Comparison of ENCODE assay signal across 8 mouse cellular contexts in genomic region chr7:3292791-3293190, GRCm38 (mm10). TPM values are rescaled to one million over a fixed set of nuclear protein-coding genes. Genes with fewer than 3 reads are reported as not detected.
DNase-seq lines count a peak whose midpoint lies in the region; ATAC-seq lines count a peak whose summit lies in the region.

No protein-coding gene starts in this region.

- intact Hi-C loops in left cerebral cortex, postnatal 4 days (cut with DNase I), result loop anchor here (10.0 kb wide), 1 partner anchor 68 kb away; no protein-coding TSS in a partner anchor

- WGBS in intestine, embryonic 16.5 days, result 0% methylated on average over 13 of the region's 14 CpGs
- 2% methylated on average over 14 of the region's 14 CpGs for WGBS in neural tube, embryonic 13.5 days

- peak overlapping the region; percentile 64 for H3K9ac ChIP-seq in intestine, embryonic 16.5 days (ENCODE audit: low read depth, low read length)
- H3K9ac ChIP-seq in neural tube, embryonic 13.5 days, result peak overlapping the region; percentile 61

- peaks cover 16% of the 10 kb centered on the region for H3K36me3 ChIP-seq in intestine, embryonic 16.5 days (ENCODE audit: control insufficient read depth, insufficient read depth, low read length)
- H3K36me3 ChIP-seq in neural tube, embryonic 13.5 days, result peaks cover 42% of the 10 kb centered on the region

- peak overlapping the region; percentile 69 for H3K4me2 ChIP-seq in intestine, embryonic 16.5 days (ENCODE audit: low read depth, low read length)
- H3K4me2 ChIP-seq in neural tube, embryonic 13.5 days, result peak overlapping the region; percentile 72

- peaks cover 31% of the 10 kb centered on the region for H3K4me1 ChIP-seq in intestine, embryonic 16.5 days (ENCODE audit: control insufficient read depth, insufficient read depth, low read length)
- H3K4me1 ChIP-seq in neural tube, embryonic 13.5 days (replicated peaks), result peaks cover 46% of the 10 kb centered on the region

- peak overlapping the region; percentile 54 for H3K4me3 ChIP-seq in intestine, embryonic 16.5 days (ENCODE audit: low read length)
- peak overlapping the region; percentile 57 for H3K4me3 ChIP-seq in neural tube, embryonic 13.5 days

- peak overlapping the region; percentile 81 for H3K27ac ChIP-seq in intestine, embryonic 16.5 days (ENCODE audit: low read length)
- H3K27ac ChIP-seq in neural tube, embryonic 13.5 days (replicated peaks), result no peak overlapping the region

- no peaks in the 10 kb centered on the region for H3K9me3 ChIP-seq in intestine, embryonic 16.5 days (ENCODE audit: control insufficient read depth, low read length)
- H3K9me3 ChIP-seq in neural tube, embryonic 13.5 days, result no peaks in the 10 kb centered on the region

- ATAC-seq in intestine, embryonic 16.5 days, result peak; percentile 87
- ATAC-seq in neural tube, embryonic 13.5 days (ENCODE audit: low read depth), result no peak

- DNase-seq in left cerebral cortex, postnatal 4 days, result peak; percentile 50
- no peak for DNase-seq in left cerebral cortex, adult 11 months (ENCODE audit: low spot score)
- DNase-seq in cerebellum, postnatal 25 days, result peak; percentile 23 to 49
- DNase-seq in gastrocnemius, postnatal 4 days (ENCODE audit: low spot score in 2 of 2), result peak; percentile 68 to 87
- peak; percentile 98 to 99 for DNase-seq in lung, adult 18-20 months
- DNase-seq in urinary bladder, adult 2 months (ENCODE audit: low spot score), result peak; percentile 83

- no peaks in the 10 kb centered on the region for H3K27me3 ChIP-seq in intestine, embryonic 16.5 days (replicated peaks; ENCODE audit: control insufficient read depth, insufficient read depth, low read length)
- no peaks in the 10 kb centered on the region for H3K27me3 ChIP-seq in neural tube, embryonic 13.5 days

RNA-seq across cellular contexts. Expression of gene Prkcg, which starts 3.8 kb away (rescaled TPM):
- total RNA-seq in left cerebral cortex, postnatal 4 days (2021), result 100 to 1,000 TPM in 1 of 2 experiments, 10 to 100 TPM in 1; 88.7 to 100 TPM
- 1 to 10 TPM; 2.5 to 4.6 TPM for total RNA-seq in gastrocnemius, postnatal 4 days (2021)
- 0.16 and 0.28 TPM in 2 replicates for polyA plus RNA-seq in intestine, embryonic 16.5 days (2015; fragmentation: Nextera tagmentation; extraction: Ambion mirVana)
- 0.64 and 0.76 TPM in 2 replicates for polyA plus RNA-seq in neural tube, embryonic 13.5 days (2015; fragmentation: Nextera tagmentation; extraction: Ambion mirVana)
- 1.6 and 2.4 TPM in 2 replicates for polyA plus RNA-seq in urinary bladder, adult 2 months (2012; rRNA removed)

RNA-seq across cellular contexts. Expression of gene Myadm, which starts 3.9 kb away (rescaled TPM):
- total RNA-seq in left cerebral cortex, postnatal 4 days (2021), result 10 to 100 TPM; 34.6 to 35.9 TPM
- 100 to 1,000 TPM; 195 to 196 TPM for total RNA-seq in gastrocnemius, postnatal 4 days (2021)
- polyA plus RNA-seq in intestine, embryonic 16.5 days (2015; fragmentation: Nextera tagmentation; extraction: Ambion mirVana), result 141 and 148 TPM in 2 replicates
- 40.4 and 46.4 TPM in 2 replicates for polyA plus RNA-seq in neural tube, embryonic 13.5 days (2015; fragmentation: Nextera tagmentation; extraction: Ambion mirVana)
- polyA plus RNA-seq in urinary bladder, adult 2 months (2012; rRNA removed), result 303 and 327 TPM in 2 replicates

RNA-seq across cellular contexts. Expression of gene Cacng7, which starts 40.0 kb away (rescaled TPM):
- total RNA-seq in left cerebral cortex, postnatal 4 days (2021), result 100 to 1,000 TPM; 111 to 123 TPM
- total RNA-seq in gastrocnemius, postnatal 4 days (2021), result 10 to 100 TPM; 18.9 to 20.5 TPM
- 0.53 and 1.1 TPM in 2 replicates for polyA plus RNA-seq in intestine, embryonic 16.5 days (2015; fragmentation: Nextera tagmentation; extraction: Ambion mirVana)
- 4.2 and 4.5 TPM in 2 replicates for polyA plus RNA-seq in neural tube, embryonic 13.5 days (2015; fragmentation: Nextera tagmentation; extraction: Ambion mirVana)
- polyA plus RNA-seq in urinary bladder, adult 2 months (2012; rRNA removed), result 11.8 and 21.5 TPM in 2 replicates

RNA-seq across cellular contexts. Expression of gene Nlrp12, which starts 43.3 kb away (rescaled TPM):
- total RNA-seq in left cerebral cortex, postnatal 4 days (2021), result under 1 TPM; 0.06 to 0.08 TPM
- not detected for total RNA-seq in gastrocnemius, postnatal 4 days (2021)
- polyA plus RNA-seq in intestine, embryonic 16.5 days (2015; fragmentation: Nextera tagmentation; extraction: Ambion mirVana), result 0.01 TPM in 1 of 2 replicates, not detected in the other
- polyA plus RNA-seq in neural tube, embryonic 13.5 days (2015; fragmentation: Nextera tagmentation; extraction: Ambion mirVana), result not detected in 2 replicates
- 0.04 TPM in 1 of 2 replicates, not detected in the other for polyA plus RNA-seq in urinary bladder, adult 2 months (2012; rRNA removed)
